Mouse (Mus musculus): Measurements from ENCODE around the gene Prrt2.

The Prrt2 gene

GRCm38 (mm10) chr7:127020031-127020430, 980 bp downstream of the Prrt2 start:
- ATAC-seq (ENCODE audit: low TSS enrichment), result no peak

GRCm38 (mm10) chr7:127019306-127019960, 1.6 kb downstream of the Prrt2 start:
- no peak for ATAC-seq (ENCODE audit: low TSS enrichment)

GRCm38 (mm10) chr7:127018416-127019305, 2.4 kb downstream of the Prrt2 start:
- no peak for ATAC-seq (ENCODE audit: low TSS enrichment)

GRCm38 (mm10) chr7:127017950-127018345, 3.1 kb downstream of the Prrt2 start:
- ATAC-seq (ENCODE audit: low TSS enrichment), result no peak

GRCm38 (mm10) chr7:127016971-127017949, 3.8 kb downstream of the Prrt2 start, which contains the start of gene Pagr1a:
TSS of gene Pagr1a (minus strand) at chr7:127017352.
- peak; percentile 56 for ATAC-seq (ENCODE audit: low TSS enrichment)

GRCm38 (mm10) chr7:127016486-127016938, 4.5 kb downstream of the Prrt2 start:
- ATAC-seq (ENCODE audit: low TSS enrichment), result peak; percentile 24

GRCm38 (mm10) chr7:127016481-127016485, 4.7 kb downstream of the Prrt2 start, which contains the start of gene Pagr1b:
TSS of gene Pagr1b (minus strand) at chr7:127016484.
- no peak for ATAC-seq (ENCODE audit: low TSS enrichment)

- no peak for ATAC-seq (ENCODE audit: low TSS enrichment)
Observed at GRCm38 (mm10) chr7:127016081-127016480, 4.9 kb downstream of the Prrt2 start.

- ATAC-seq (ENCODE audit: low TSS enrichment), result no peak
Observed at GRCm38 (mm10) chr7:127014993-127015392, 6.0 kb downstream of the Prrt2 start.

- no peak for ATAC-seq (ENCODE audit: low TSS enrichment)
Observed at GRCm38 (mm10) chr7:127014320-127014719, 6.7 kb downstream of the Prrt2 start, which contains the start of gene Mvp. TSS of gene Mvp (minus strand) at chr7:127014621.

GRCm38 (mm10) chr7:127013385-127013784, 7.6 kb downstream of the Prrt2 start:
- ATAC-seq (ENCODE audit: low TSS enrichment), result no peak

GRCm38 (mm10) chr7:127012845-127013244, 8.2 kb downstream of the Prrt2 start:
- ATAC-seq (ENCODE audit: low TSS enrichment), result no peak

GRCm38 (mm10) chr7:127012374-127012773, 8.6 kb downstream of the Prrt2 start:
- no peak for ATAC-seq (ENCODE audit: low TSS enrichment)

- ATAC-seq (ENCODE audit: low TSS enrichment), result no peak
Observed at GRCm38 (mm10) chr7:127011717-127012116, 9.3 kb downstream of the Prrt2 start.

GRCm38 (mm10) chr7:127011051-127011450, 10.0 kb downstream of the Prrt2 start:
- no peak for ATAC-seq (ENCODE audit: low TSS enrichment)

GRCm38 (mm10) chr7:127009307-127010085, 11.5 kb downstream of the Prrt2 start:
- no peak for ATAC-seq (ENCODE audit: low TSS enrichment)

GRCm38 (mm10) chr7:127008239-127009019, 12.6 kb downstream of the Prrt2 start:
- peak; percentile 82 for ATAC-seq (ENCODE audit: low TSS enrichment)

- ATAC-seq (ENCODE audit: low TSS enrichment), result no peak
Observed at GRCm38 (mm10) chr7:127007313-127008024, 13.5 kb downstream of the Prrt2 start.

- ATAC-seq (ENCODE audit: low TSS enrichment), result no peak
Observed at GRCm38 (mm10) chr7:127004122-127004875, 16.7 kb downstream of the Prrt2 start.

Measured in frontal cortex, adult (tissue).